Mouse (Mus musculus): ENCODE results near the gene Alk.

Gene Alk

DNA sequence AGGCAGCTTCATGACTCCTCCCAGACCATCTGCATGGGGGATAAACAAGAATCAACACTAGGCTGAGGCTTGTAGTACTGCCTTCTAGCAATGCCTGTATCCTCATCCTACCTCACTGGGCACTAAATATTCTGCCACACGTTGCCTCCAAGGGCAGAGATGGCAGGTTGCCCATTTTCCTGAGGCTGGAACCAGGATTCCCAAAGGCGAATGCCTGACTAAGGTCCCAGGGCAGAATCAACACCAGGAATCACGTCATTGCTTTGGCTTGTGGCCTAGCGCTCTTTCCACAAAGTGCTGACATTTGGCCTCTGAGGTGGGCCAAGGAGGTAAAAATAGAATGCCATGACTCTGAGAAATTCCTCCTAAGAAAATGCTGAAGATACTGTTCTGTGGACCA lies 155.9 kb downstream of the Alk start:
- in situ Hi-C loops (cut with MboI; ENCODE audit: low pct_unique_long_range_greater_than_20kb in 1 of 2, low sequenced_read_pairs in 2 of 2, unreplicated experiment in 1 of 2): no loop called here

DNA sequence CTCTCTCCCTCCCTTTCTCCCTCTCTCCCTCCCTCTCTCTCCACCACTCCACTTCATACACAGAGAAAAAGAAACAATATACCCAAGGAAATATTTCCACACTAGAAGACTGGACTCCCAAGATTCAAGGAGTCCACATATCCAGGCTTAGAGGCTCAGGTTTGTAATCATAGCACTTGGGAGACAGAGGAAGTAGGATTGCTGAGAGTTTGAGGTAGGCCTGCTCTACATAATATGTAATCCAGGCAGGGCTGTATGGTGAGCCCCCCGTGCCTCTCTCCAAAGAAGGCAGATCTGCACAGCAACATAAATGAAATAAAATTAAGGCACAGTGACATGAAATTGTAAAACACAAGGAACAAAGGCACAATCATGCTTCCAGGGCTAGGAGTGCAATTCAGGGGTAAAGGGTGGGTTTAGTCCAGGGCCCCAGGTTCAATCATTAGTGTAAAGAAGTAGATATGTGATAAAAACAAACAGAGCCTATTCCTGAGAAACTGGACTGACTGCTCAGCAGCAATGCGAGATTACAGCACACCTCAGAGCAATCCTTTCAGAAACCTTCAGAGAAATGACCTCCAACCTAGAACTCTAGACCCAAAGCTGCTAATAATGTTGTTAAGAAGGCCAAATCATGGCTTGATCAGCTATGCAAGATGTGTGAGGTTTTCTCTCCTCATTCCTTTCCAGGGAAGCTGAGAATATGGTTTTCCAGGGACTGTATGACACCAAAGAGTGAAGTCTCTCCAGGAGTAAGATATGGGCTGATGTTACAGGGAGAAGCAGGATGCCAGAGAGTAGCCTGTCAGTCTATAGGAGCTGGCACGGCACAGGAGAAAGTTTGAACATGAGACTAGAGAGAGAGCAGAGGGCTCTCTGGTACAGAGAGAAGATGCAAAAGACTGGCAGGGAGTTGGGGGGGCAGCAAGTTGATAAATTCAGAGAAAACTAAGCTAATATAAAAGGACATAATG lies 158.9 kb downstream of the Alk start:
- in situ Hi-C loops (cut with MboI; ENCODE audit: low pct_unique_long_range_greater_than_20kb in 1 of 2, low sequenced_read_pairs in 2 of 2, unreplicated experiment in 1 of 2): no loop called here

DNA sequence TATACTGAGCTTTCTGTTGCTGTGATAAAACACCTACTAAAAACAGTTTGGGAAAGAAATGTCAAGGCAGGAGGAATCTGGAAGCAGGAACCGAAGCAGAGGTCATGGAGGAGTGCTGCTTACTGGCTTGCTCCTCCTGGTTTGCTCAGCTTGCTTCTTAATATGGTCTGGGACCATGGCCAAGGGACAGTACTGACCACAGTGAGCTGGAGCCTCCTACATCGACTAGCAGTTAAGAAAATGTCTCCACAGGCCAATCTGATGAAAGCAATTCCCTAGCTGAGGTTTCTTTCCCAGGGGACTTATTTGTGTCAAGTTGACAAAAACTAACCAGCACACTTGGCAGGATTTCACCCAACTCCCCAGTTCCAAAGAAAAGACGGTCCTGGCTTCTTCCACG lies 187.0 kb downstream of the Alk start:
- in situ Hi-C loops (cut with MboI; ENCODE audit: low pct_unique_long_range_greater_than_20kb in 1 of 2, low sequenced_read_pairs in 2 of 2, unreplicated experiment in 1 of 2): no loop called here

DNA sequence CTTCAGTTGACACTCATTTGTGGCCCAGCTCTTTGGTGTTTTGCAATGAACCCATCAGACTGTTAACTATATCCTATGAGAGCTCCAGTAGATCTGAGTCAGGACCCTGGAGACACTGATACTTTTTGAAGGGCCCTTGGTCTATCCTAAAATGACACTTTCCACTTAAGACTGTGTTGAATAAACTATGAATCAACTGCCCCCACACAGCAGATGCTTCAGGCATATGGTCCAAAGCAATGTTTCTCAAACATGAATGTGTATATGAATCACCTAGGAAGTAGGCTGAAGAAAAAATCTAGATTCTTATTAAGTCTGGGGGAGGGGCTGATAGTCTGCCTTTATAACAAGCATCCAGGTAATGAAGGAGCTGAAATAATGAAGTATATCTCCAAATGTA lies 189.8 kb downstream of the Alk start:
- in situ Hi-C loops (cut with MboI; ENCODE audit: low pct_unique_long_range_greater_than_20kb in 1 of 2, low sequenced_read_pairs in 2 of 2, unreplicated experiment in 1 of 2): no loop called here

DNA sequence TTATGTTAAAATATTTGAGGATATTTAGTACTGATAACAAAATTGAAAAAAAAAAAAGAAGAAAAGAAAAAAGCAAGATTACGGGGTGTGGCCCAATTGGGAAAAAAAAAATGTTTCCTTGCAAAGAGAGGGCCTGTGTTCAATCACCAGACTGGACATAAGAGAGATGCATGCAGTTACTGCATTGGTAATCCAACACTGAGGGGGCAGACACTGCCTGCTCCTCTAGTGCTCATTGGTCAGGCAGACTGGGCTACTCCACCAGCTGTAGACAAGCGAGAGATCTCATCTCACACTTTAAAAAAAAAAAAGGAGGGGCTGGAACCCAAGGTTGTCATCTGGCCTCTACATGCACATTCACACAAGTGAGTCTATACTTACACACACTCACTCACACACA lies 199.6 kb downstream of the Alk start:
- in situ Hi-C loops (cut with MboI; ENCODE audit: low pct_unique_long_range_greater_than_20kb in 1 of 2, low sequenced_read_pairs in 2 of 2, unreplicated experiment in 1 of 2): no loop called here

DNA sequence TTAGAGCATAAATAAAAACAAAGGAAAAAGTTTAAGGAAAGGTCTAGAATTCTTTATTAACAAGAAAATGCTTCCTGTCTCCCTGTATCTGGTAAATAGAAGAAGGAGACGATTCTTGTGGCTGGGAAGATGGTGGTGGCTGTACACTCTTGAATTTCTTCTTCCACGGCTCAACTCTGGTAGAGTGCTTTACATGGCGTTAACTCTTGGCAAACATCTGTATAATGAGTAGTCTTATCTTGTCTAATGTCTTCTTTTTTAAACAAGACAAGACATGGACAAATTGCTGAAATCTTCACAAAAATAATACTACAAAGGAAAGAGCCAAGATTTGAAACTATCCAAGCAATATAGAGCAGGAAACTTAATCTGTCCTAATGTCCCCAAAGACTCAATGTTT lies 202.6 kb downstream of the Alk start:
- in situ Hi-C loops (cut with MboI; ENCODE audit: low pct_unique_long_range_greater_than_20kb in 1 of 2, low sequenced_read_pairs in 2 of 2, unreplicated experiment in 1 of 2): no loop called here

DNA sequence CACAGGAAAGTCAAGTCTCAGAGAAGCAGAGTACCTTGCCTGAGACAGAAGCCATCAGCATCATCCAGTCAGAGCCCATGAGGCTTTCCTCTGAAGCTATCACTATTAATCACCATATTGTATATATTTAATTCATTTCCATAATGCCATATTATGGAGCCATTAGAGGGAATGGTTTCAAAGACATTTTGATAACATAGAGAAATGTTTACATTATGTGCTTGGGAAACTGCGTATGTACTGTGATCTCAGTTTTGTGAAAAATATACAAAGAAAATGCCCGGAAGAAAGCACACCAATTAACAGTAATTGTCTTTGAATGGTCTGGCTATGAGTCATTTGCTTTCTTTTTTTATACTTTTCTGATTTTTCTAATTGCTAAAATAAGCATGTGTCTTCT lies 203.1 kb downstream of the Alk start:
- in situ Hi-C loops (cut with MboI; ENCODE audit: low pct_unique_long_range_greater_than_20kb in 1 of 2, low sequenced_read_pairs in 2 of 2, unreplicated experiment in 1 of 2): no loop called here

DNA sequence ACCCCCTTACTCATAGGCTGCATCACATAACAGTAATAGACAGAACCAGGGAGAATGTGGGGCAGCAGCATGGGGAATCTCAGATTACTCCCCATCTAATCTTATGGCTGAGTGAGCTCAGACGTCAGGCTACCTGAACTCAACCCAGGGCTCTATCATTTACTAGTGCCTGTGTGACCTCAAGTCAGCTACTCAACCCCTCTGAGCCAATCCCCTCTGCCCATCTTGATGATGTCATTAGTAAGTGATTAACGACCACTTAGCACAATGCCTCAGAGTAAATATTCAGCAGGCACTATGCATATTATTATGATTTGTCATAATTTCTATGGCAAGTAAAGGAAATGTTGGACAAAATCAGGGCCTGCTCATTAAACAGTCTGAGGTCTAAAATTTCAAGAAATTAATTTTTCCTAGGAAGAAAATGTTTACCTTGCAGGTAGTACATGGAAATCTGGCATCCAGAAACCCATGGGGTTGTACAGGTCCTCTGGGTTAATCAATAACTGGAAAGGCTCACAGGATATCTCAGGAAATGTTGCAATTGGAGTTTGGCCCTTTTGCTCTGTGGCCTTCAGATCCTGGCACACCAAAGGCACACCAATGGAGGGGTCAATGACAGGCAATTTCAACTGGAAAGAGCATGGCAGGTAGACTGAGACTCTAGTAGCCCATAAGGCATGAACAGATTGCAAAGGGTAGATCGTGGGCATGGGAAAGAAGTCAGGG lies 204.9 kb downstream of the Alk start:
- in situ Hi-C loops (cut with MboI; ENCODE audit: low pct_unique_long_range_greater_than_20kb in 1 of 2, low sequenced_read_pairs in 2 of 2, unreplicated experiment in 1 of 2): no loop called here

DNA sequence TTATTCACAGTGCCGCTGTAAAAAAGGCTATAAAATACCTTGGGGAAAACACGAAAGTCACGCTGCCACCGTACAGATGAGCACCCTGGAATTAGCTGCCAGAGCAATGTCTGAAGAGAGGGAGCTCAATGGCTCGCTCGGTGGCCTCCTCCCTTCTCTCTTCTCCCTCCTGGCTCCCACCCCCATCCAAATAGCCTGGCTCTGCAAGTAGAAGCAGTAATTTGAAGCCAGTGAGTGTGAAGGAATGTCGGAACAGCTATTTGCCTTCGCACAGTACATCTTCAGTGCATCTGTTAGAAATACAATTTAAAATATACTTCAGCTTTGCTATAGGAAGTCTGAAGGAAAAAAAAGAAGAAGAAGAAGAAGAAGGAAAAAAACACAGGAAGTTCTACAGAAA lies 208.5 kb downstream of the Alk start:
- in situ Hi-C loops (cut with MboI; ENCODE audit: low pct_unique_long_range_greater_than_20kb in 1 of 2, low sequenced_read_pairs in 2 of 2, unreplicated experiment in 1 of 2): no loop called here

DNA sequence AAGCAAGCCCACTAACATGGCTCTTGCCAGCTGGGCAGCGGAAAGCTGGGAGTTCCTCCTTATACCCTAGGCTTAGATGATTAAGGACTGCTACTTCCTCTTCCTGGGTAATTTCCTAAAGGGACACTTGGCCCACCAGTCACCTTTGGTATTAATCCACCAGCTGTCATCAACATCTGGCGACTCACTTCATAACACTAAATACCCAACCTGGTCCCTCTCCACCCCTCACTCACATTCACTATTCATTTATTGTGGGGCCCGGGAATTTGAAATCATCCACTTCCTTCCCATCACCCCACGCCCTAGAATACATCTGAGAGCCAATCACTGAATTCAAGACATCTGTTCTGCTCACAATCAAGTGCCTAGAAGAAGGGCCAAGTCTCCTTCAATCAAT lies 235.4 kb downstream of the Alk start:
- in situ Hi-C loops (cut with MboI; ENCODE audit: low pct_unique_long_range_greater_than_20kb in 1 of 2, low sequenced_read_pairs in 2 of 2, unreplicated experiment in 1 of 2): no loop called here

DNA sequence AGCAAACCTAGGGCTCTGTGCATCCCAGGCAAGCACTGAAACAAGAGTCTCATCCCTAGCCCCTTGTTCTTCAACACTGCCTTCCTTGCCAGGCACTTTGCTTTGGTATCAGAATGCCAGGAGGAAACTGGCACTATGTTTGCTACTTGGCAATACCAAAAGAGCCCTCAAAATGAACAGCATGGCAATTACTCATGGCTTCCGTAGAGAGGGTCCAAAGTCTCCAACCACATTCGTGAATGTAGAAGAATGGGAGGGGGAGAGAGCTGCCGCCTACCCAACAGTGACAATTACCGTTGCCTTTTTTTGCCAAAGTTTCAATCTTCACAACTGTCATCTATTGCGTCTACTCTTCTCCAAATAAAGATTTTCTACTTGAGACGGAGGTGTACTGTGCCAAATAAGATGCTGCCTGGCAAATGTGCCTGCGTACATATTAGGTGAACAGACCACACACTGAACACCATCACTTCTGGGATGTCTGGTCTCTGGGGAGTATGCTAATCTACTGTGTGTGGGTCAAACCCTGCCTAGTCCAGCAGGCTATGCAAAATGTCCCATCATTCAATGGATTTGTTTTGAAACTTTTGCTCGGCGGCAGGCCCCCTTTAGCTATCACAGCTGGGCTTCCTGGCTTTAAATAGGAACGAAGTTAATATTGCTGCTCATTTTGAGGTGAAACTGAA lies 241.5 kb downstream of the Alk start:
- in situ Hi-C loops (cut with MboI; ENCODE audit: low pct_unique_long_range_greater_than_20kb in 1 of 2, low sequenced_read_pairs in 2 of 2, unreplicated experiment in 1 of 2): no loop called here

DNA sequence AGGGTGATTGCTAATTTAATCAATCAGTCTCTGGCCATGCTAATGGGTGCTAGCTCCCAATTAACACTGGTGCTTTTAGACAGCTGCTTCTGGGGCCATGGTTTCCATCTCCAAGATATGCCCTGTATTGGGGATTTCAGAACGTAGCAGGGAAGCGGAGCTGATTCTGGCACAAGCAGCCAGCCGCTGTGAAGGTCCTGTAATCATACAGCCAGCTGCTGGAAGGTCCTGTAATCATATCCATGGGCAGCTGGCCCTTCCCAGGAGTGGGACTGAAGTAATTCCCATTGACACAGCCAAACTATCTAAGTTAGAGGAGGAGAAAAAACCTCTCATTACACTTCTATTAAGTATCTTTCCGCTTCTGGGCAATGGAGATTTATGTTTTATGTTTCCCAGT lies 242.5 kb downstream of the Alk start:
- in situ Hi-C loops (cut with MboI; ENCODE audit: low pct_unique_long_range_greater_than_20kb in 1 of 2, low sequenced_read_pairs in 2 of 2, unreplicated experiment in 1 of 2): no loop called here

DNA sequence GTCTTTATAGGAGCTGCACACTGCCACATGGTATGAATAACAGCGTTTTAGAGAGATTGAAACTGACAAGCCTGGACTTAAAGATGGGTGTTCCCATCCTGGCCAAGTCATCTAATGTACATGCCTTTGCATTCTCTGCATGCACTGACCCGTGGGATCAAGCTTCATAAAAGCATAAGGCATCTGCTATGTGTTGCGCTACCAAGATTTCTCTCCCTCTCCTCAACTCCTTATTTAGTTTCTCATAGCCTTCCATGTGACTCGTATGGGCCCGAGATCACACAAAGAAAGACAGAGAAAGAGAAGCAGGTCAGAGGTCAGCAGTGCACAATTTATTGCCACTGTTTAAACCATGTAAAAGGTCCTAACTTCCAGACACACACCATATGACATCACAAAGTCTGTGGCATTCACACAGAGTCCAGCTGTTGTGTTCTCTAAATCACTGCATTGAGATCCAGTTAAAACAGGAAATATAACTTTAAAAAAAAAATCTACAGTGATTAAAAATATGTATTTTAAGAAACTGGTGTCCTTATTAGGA lies 247.6 kb downstream of the Alk start:
- in situ Hi-C loops (cut with MboI; ENCODE audit: low pct_unique_long_range_greater_than_20kb in 1 of 2, low sequenced_read_pairs in 2 of 2, unreplicated experiment in 1 of 2): no loop called here

DNA sequence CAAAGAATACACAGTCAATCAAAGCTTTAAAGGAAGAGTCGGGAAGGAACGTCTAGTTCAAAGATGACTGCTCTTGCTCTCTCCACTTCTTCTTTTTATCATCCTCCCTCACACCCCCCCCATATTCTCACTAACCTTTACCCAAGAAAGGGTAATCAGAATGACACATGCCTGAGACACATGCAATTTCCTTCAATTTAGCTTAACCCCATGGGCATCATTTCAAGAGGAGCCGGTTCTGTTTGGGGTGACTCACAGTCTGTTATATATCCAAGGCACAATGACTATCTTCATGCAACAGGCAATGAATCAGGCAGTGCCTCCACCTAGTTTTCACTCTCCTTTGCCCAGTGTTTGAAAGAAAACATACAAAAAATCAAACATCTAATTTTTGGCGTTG lies 265.0 kb downstream of the Alk start:
- in situ Hi-C loops (cut with MboI; ENCODE audit: low pct_unique_long_range_greater_than_20kb in 1 of 2, low sequenced_read_pairs in 2 of 2, unreplicated experiment in 1 of 2): no loop called here

DNA sequence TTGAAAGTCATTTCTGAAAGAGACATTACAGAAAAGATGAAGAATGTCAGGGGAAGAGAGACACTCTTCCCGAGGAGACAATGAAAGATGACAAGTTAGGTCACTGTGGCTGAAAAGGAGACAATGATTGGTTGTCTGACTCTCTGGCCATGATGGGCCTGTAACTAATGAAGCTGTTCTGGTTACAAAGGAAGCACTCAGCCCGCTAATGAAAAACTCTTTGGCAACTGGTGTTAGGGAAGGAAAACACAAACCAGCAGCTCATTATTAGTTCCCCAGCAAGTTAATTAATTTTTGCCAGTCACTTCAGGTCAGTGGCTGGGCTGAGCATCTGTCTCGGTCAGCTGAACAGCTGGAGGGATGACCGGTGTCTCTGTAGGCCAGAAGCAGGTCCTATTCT lies 271.5 kb downstream of the Alk start:
- in situ Hi-C loops (cut with MboI; ENCODE audit: low pct_unique_long_range_greater_than_20kb in 1 of 2, low sequenced_read_pairs in 2 of 2, unreplicated experiment in 1 of 2): no loop called here

DNA sequence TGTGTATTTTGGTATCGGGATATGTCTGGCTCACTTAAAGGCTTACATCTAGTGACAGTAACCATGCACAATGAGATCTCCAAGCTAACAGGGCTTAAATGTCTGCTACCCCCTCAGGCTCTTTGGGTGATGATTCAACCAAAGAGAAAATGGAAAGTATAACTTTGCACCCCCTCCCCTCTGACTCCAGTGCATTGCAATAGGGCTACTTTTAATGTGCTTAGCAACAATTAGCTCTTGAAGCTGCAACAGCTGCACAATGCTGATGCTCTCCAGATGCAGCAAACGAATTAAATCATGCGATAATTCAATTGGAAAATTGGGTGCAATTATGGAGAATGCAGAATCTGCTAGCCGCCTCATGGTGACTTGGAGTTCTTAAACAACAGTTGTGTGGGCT lies 278.5 kb downstream of the Alk start:
- in situ Hi-C loops (cut with MboI; ENCODE audit: low pct_unique_long_range_greater_than_20kb in 1 of 2, low sequenced_read_pairs in 2 of 2, unreplicated experiment in 1 of 2): no loop called here

DNA sequence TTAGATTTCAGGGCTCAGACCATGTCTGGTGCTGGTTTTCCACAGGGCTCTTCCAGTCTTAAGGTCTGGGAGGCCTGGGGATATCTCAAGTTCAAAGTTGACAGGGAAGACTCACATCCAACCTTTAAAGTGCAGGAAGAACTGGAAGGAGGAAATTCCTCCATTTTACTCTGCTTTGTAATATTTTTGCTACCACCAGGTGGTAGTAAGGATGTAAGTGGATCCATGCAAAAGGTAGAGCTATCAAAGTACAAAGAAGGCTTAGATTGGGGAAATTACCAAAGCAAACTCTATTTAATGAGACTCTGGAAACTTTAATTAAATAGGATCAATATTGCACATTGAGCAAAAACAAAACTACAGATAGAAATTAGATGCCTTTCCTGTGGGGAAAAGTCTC lies 284.9 kb downstream of the Alk start:
- in situ Hi-C loops (cut with MboI; ENCODE audit: low pct_unique_long_range_greater_than_20kb in 1 of 2, low sequenced_read_pairs in 2 of 2, unreplicated experiment in 1 of 2): no loop called here

DNA sequence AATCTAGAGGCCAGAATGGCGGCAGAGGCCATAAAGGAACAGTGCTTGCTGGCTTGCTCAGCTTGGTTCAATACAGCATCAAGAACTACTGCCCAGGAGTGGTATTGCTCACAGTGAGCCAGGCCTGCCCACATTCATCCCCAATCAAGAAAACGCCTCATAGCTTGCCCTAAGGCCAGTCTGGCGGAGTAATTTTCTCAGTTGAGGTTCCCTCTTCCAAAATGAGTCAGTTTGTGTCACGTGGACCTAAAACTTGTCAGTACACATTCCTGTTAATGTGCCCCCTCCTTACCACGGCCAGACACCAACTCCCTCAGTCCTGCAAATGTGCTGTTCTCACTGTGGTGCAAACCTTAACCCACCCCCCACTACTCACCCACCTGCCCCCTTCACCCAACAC lies 304.8 kb downstream of the Alk start:
- in situ Hi-C loops (cut with MboI; ENCODE audit: low pct_unique_long_range_greater_than_20kb in 1 of 2, low sequenced_read_pairs in 2 of 2, unreplicated experiment in 1 of 2): no loop called here

DNA sequence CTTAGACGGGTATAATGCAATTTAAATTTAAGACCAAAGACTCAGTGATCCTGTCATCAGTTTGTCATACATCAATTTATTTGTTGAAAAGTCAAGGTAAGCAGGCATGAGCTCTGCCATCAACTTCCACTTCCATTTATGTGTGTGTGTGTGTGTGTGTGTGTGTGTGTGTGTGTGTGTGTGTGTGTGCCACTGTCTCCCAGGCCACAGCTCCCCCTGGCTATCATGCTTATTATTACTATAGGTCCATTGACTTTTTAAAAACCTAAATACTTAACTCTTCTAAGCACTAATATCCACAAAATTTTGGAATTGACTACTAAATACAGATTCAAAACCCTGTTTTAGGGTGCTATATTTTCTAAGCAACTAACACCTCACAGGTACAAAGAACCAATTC lies 308.1 kb downstream of the Alk start:
- in situ Hi-C loops (cut with MboI; ENCODE audit: low pct_unique_long_range_greater_than_20kb in 1 of 2, low sequenced_read_pairs in 2 of 2, unreplicated experiment in 1 of 2): no loop called here
